Mouse (Mus musculus): ENCODE results near the gene Gpc1.

DNA sequence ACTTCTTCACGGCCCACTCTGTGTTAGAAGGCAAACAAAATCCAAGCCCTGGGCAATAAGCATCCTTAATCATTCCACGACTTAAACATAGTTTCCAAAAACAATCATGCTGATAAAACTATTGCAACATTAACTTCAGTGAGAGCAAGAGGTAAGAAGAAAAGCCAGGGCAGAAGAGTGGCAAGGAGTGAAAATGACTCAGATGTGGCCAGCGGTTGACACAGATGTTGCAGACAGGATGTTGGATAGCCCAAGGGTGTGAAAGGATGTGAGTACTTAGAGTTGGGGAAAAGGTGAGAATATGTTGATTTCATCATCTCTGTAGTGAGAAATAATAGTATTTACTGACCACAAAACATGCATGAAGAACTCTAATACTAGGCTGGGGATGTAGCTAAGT is 24.7 kb upstream of the Gpc1 start:
- TF ChIP-seq GATA1 (IDR thresholded peaks at IDR 0.05; ENCODE audit: low read length) (no peak), TAL1 (IDR thresholded peaks at IDR 0.05; ENCODE audit: low read length) (no peak)
